Mouse (Mus musculus) myocyte (in vitro differentiated cells): ENCODE data around the gene Gm10053. TPM values are rescaled to one million over a fixed set of nuclear protein-coding genes. Genes with fewer than 3 reads are reported as not detected.

Experiments
- H3K27me3 ChIP-seq: one replicate; pipeline ENCODE4 v1.6.1; 2011; ENCODE audit not compliant: control insufficient read depth, insufficient read depth, insufficient read length
- H3K36me3 ChIP-seq: one replicate; pipeline ENCODE4 v1.6.1; 2011; ENCODE audit not compliant: control insufficient read depth, insufficient read depth
- H3K4me2 ChIP-seq: one replicate; pipeline ENCODE4 v1.6.1; 2011; ENCODE audit warnings: low read depth, control low read depth
- H3K4me3 ChIP-seq: one replicate; pipeline ENCODE4 v1.5.1; 2011; ENCODE audit warnings: mild to moderate bottlenecking, control low read depth, moderate library complexity
- H3K79me2 ChIP-seq: one replicate; pipeline ENCODE4 v1.6.1; 2011; ENCODE audit not compliant: control insufficient read depth, insufficient read depth
- H3ac ChIP-seq: one replicate; pipeline ENCODE4 v1.6.1; 2011; ENCODE audit not compliant: control insufficient read depth, insufficient read length
- CEBPB ChIP-seq: IDR thresholded peaks from 2 replicates; pipeline ENCODE4 v1.6.1; 2011; ENCODE audit warnings: mild to moderate bottlenecking, moderate library complexity; ENCODE audit not compliant: poor library complexity, insufficient read depth, severe bottlenecking
- E2F4 ChIP-seq: IDR thresholded peaks from one replicate; pipeline ENCODE4 v1.6.1; 2011; ENCODE audit warnings: mild to moderate bottlenecking, control low read depth, moderate library complexity; ENCODE audit not compliant: insufficient read depth
- MAX ChIP-seq: IDR thresholded peaks from one replicate; pipeline ENCODE4 v1.6.1; 2011; ENCODE audit warnings: low read depth, mild to moderate bottlenecking, control low read depth
- MYOD1 ChIP-seq, 3 experiments: IDR thresholded peaks; one replicate each; pipeline ENCODE4 v1.6.1; 2011; ENCODE audit warnings: control low read depth in 2 of 3, low read depth in 2 of 3, mild to moderate bottlenecking in 2 of 3, moderate library complexity in 1 of 3; ENCODE audit not compliant: insufficient read length in 2 of 3, control insufficient read depth in 1 of 3
- MYOG ChIP-seq, 3 experiments: IDR thresholded peaks; one replicate each; pipeline ENCODE4 v1.6.1; 2011; ENCODE audit warnings: control low read depth in 2 of 3, low read depth in 2 of 3, mild to moderate bottlenecking in 2 of 3; ENCODE audit not compliant: insufficient read length in 2 of 3, control insufficient read depth in 1 of 3, insufficient read depth in 1 of 3
- POLR2A ChIP-seq: IDR thresholded peaks from one replicate; pipeline ENCODE4 v1.6.1; 2011; ENCODE audit warnings: low read depth, mild to moderate bottlenecking, control low read depth, moderate library complexity; ENCODE audit not compliant: insufficient read length
- POLR2AphosphoS2 ChIP-seq: IDR thresholded peaks from one replicate; pipeline ENCODE4 v1.6.1; 2011; ENCODE audit warnings: low read depth, control low read depth; ENCODE audit not compliant: insufficient read length
- REST ChIP-seq: IDR thresholded peaks from one replicate; pipeline ENCODE4 v1.6.1; 2011; ENCODE audit warnings: mild to moderate bottlenecking, control low read depth, moderate library complexity; ENCODE audit not compliant: insufficient read depth, insufficient read length
- SRF ChIP-seq: IDR thresholded peaks from one replicate; pipeline ENCODE4 v1.6.1; 2011; ENCODE audit warnings: low read depth; ENCODE audit not compliant: control insufficient read depth, insufficient read length
- TCF12 ChIP-seq: IDR thresholded peaks from one replicate; pipeline ENCODE4 v1.6.1; 2011; ENCODE audit warnings: mild to moderate bottlenecking, control low read depth; ENCODE audit not compliant: poor library complexity, insufficient read depth, severe bottlenecking
- TCF3 ChIP-seq: IDR thresholded peaks from one replicate; pipeline ENCODE4 v1.6.1; 2011; ENCODE audit warnings: low read depth, control low read depth; ENCODE audit not compliant: insufficient read length
- USF1 ChIP-seq: IDR thresholded peaks from one replicate; pipeline ENCODE4 v1.6.1; 2011; ENCODE audit warnings: low read depth, mild to moderate bottlenecking, control low read depth, moderate library complexity
- polyA plus RNA-seq: library from polyadenylated mRNA; unstranded; fragments of >200 nt; fragmentation: generic; extraction: Trizol; gene quantifications from one replicate; pipeline ENCODE4 v1.2.1, GENCODE M21; 2012; ENCODE audit warnings: missing spikeins

The Gm10053 gene
- polyA plus RNA-seq, 1 experiment, result 160 TPM

DNA sequence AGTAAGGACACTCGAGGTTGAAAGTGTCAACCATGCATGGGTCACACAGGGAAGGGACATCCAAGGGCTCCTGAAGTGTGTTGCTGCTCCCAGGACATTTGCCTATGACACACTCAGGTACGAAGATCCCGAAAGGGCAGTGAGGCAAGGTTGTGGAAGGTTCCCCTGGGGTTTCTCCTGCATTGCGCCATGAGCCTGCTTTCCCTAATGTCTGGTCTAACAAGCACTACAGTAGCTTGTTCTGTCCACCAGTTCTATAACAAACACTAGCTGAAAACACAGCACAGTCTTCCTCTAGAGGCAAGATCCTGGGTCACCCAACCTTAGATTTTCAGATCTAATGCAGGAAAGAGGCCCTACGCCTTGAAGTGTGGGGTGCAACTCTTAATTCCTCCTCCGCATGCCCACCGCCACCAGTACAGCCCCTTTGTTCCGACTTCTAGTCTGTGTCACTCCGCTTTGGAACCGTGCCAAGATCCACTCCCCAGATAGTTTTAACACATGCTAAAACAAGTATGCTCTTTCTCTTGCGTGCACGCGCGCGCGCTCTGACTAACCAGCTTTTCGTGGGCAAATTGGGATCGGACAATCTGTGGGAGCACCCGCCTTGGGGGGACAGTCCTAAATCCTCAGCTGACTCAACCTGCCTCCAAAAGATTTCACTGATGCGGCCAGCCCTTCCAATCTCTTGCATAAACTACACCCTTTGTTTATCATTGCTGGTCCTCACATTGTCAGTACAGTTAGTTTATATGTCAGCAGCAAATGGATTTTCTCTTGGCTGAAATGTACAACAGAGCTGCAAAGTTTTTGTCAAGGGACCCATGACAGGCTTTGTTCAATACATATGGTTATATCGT is 23.8 kb upstream of the Gm10053 start:
- Histone ChIP-seq H3K4me2 (peak overlapping the region; percentile 45), H3K79me2 (peaks cover 3% of the 10 kb centered on the region), H3K36me3 (no peaks in the 10 kb centered on the region), H3ac (no peak overlapping the region), H3K27me3 (no peaks in the 10 kb centered on the region), H3K4me3 (no peak overlapping the region)
- TF ChIP-seq MYOD1 (IDR thresholded peaks at IDR 0.05; ENCODE audit: control insufficient read depth in 1 of 3, insufficient read length in 2 of 3, low read depth in 2 of 3), result peak in 1 of 3 experiments; percentile 11
- peak in 1 of 3 experiments; percentile 26 for TF ChIP-seq MYOG (IDR thresholded peaks at IDR 0.05; ENCODE audit: control insufficient read depth in 1 of 3, insufficient read depth in 1 of 3, insufficient read length in 2 of 3, low read depth in 2 of 3)
- no peak for TF ChIP-seq REST
- TF ChIP-seq POLR2A, result no peak

DNA sequence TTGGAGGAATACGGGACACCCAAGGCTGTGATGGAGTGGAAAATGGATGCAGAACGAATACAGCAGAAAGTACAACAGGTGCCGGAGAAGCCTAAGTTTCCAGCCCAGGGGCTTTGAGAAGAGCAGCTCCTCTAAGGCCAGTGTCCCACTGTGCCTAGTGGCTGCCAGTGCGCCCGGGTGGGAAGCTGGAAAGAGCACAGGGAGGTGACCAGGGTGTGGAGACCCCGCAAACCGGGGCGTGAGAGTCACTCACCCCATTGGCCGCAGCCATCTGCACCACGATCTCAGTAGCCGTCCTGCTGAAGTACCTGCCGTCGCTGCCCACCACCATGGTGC is 14.2 kb upstream of the Gm10053 start:
- no peaks in the 10 kb centered on the region for H3K79me2 ChIP-seq
- H3ac ChIP-seq, result no peak overlapping the region
- TF ChIP-seq MYOD1 (IDR thresholded peaks at IDR 0.05; ENCODE audit: control insufficient read depth in 1 of 3, insufficient read length in 2 of 3, low read depth in 2 of 3) (no peak), MAX (no peak), TCF3 (no peak), SRF (no peak), POLR2A (no peak), CEBPB (no peak), MYOG (IDR thresholded peaks at IDR 0.05; ENCODE audit: control insufficient read depth in 1 of 3, insufficient read depth in 1 of 3, insufficient read length in 2 of 3, low read depth in 2 of 3) (no peak), USF1 (no peak)
- H3K4me3 ChIP-seq, result peak overlapping the region; percentile 27
- H3K27me3 ChIP-seq, result peaks cover 5% of the 10 kb centered on the region
- H3K4me2 ChIP-seq, result peak overlapping the region; percentile 24
- no peaks in the 10 kb centered on the region for H3K36me3 ChIP-seq

DNA sequence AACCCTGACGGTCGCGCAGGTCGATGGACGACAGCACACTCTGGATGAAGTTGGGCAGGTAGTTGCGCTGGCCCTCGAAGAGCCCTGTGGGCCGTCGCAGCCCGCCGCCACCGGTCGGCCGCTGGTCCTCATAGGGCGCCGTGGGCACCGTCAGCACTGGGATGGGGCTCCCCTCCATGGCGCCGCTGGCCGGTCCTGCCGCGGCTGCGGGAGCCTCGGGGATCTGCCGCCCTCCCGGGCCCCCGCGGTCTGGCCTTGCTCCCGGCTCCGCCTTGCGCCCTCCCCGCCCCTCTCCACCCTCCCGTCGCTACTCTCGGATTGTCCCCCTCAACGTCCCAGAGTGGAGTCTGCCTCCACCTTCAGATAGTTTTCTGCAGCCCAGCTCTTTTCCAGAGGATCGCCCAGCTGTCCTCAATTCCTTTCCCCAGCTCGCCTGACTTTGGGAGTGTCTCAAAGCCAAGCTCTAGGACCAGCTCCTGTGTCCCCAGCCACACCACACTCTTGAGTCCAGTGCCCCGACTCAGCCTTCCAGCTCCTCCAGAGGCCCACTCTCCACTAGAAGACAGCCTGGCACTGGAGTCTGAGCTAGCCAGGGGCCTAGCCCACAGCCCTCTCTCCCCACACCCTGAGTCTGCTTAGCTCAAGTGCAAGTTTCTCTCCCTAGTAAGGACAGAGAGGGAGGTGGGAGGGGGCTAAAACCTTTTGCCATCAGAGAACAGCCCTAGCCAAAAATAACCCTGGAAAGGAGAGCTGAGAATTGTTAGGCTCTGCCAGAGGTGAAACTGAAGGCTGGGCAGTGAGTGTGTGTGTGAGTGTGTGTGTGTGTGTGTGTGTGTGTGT is 13.7 kb upstream of the Gm10053 start, which contains the start of gene Pgm5:
Gene Pgm5, minus strand, starts transcription at position 244 of the 840 bp plus-strand sequence.
- H3K27me3 ChIP-seq, result peaks cover 5% of the 10 kb centered on the region
- peak within 1 kb of the TSS; percentile 27 for H3K4me3 ChIP-seq
- peak within 1 kb of the TSS; percentile 59 for H3K4me2 ChIP-seq
- H3K79me2 ChIP-seq, result no peaks in the 10 kb centered on the region
- no peak within 1 kb of the TSS for H3ac ChIP-seq
- TF ChIP-seq POLR2A (peak; percentile 56), MYOG (IDR thresholded peaks at IDR 0.05; ENCODE audit: control insufficient read depth in 1 of 3, insufficient read depth in 1 of 3, insufficient read length in 2 of 3, low read depth in 2 of 3) (peak in 2 of 3 experiments; percentile 38 to 39), MYOD1 (IDR thresholded peaks at IDR 0.05; ENCODE audit: control insufficient read depth in 1 of 3, insufficient read length in 2 of 3, low read depth in 2 of 3) (peak in 1 of 3 experiments; percentile 1), SRF (no peak), POLR2AphosphoS2 (peak; percentile 54)
- H3K36me3 ChIP-seq, result no peaks in the 10 kb centered on the region

DNA sequence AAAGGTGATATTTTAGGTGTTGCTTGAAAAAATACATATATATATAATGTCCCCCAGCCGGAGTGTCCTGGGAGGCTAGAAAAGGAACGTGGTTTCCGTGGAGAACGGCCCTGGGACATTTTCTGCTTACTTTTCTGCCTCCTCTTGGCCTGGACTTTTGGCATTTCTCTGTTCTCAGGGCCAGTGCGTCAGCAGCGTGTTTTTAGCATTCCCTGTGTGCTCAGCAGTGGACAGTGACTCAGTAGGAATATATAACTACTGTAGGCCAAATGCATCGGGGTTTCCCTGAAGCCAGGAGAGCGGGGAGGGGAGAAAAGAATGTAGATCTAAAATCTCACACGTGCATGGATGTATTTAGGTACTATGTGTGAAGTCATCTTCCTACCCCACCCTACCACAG is 10.1 kb upstream of the Gm10053 start:
- H3K4me2 ChIP-seq, result no peak overlapping the region
- no peak overlapping the region for H3K4me3 ChIP-seq
- H3K79me2 ChIP-seq, result no peaks in the 10 kb centered on the region
- no peak overlapping the region for H3ac ChIP-seq
- TF ChIP-seq MAX (no peak), CEBPB (no peak), REST (no peak), POLR2A (no peak), USF1 (no peak), E2F4 (no peak), TCF12 (no peak), MYOD1 (IDR thresholded peaks at IDR 0.05; ENCODE audit: control insufficient read depth in 1 of 3, insufficient read length in 2 of 3, low read depth in 2 of 3) (no peak), TCF3 (no peak), POLR2AphosphoS2 (no peak), SRF (no peak), MYOG (IDR thresholded peaks at IDR 0.05; ENCODE audit: control insufficient read depth in 1 of 3, insufficient read depth in 1 of 3, insufficient read length in 2 of 3, low read depth in 2 of 3) (no peak)
- peaks cover 5% of the 10 kb centered on the region for H3K27me3 ChIP-seq
- H3K36me3 ChIP-seq, result no peaks in the 10 kb centered on the region
